Mouse (Mus musculus) ES-Bruce4 (cell line): ENCODE results near the gene Pard6a.

Source experiments
- CTCF ChIP-seq: IDR thresholded peaks from one replicate; pipeline ENCODE4 v1.8.1; 2011; ENCODE audit warnings: low read depth, low read length
- EP300 ChIP-seq: IDR thresholded peaks from 2 replicates; pipeline ENCODE4 v1.6.1; 2011; ENCODE audit warnings: low read depth, low read length; ENCODE audit not compliant: insufficient read depth
- POLR2A ChIP-seq: IDR thresholded peaks from one replicate; pipeline ENCODE4 v1.8.1; 2011; ENCODE audit warnings: low read length; ENCODE audit not compliant: insufficient read depth

DNA sequence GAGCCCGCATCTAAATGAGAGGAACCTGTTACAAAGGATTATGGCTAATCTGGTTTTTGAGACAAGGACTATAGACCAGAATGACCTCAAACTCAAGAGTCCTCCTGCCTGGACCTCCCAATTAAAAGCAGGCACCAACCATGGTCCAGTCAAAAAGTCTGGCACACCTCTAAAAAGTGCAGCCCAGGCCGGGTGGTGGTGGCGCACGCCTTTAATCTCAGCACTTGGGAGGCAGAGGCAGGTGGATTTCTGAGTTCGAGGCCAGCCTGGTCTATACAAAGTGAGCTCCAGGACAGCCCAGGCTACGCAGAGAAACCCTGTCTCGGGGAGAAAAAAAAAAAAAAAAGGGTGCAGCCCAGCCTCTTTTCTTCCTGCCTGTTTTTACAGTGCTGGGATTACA lies 15.6 kb upstream of the Pard6a start:
- TF ChIP-seq CTCF = no peak
- no peak for TF ChIP-seq POLR2A
- TF ChIP-seq EP300 = no peak
